Mouse (Mus musculus) midbrain, embryonic 10.5 days (tissue): ENCODE data around the gene Foxo6. TPM values are rescaled to one million over a fixed set of nuclear protein-coding genes. Genes with fewer than 3 reads are reported as not detected.

ENCODE experiments used
- DNase-seq: peaks from one replicate; pipeline ENCODE4 v3.0.0-alpha.2; 2017; ENCODE audit warnings: low spot score
- H3K27ac ChIP-seq: fragments of 300-500 bp; sonication (generic); replicated peaks from 2 replicates; pipeline ENCODE4 v1.5.1; 2016; ENCODE audit warnings: mild to moderate bottlenecking
- H3K27me3 ChIP-seq: fragments of 300-500 bp; sonication (generic); 2 replicates; pipeline ENCODE4 v1.6.1; 2016; ENCODE audit warnings: low read depth, mild to moderate bottlenecking; ENCODE audit not compliant: poor library complexity, severe bottlenecking
- H3K36me3 ChIP-seq: fragments of 300-500 bp; sonication (generic); 2 replicates; pipeline ENCODE4 v1.6.1; 2016; ENCODE audit warnings: mild to moderate bottlenecking, moderate library complexity
- H3K4me1 ChIP-seq: fragments of 300-500 bp; sonication (generic); 2 replicates; pipeline ENCODE4 v1.6.1; 2016
- H3K4me3 ChIP-seq: fragments of 300-500 bp; sonication (generic); 2 replicates; pipeline ENCODE4 v1.5.1; 2016; ENCODE audit warnings: mild to moderate bottlenecking, moderate library complexity
- H3K9me3 ChIP-seq: fragments of 300-500 bp; sonication (generic); replicated peaks from 2 replicates; pipeline ENCODE4 v1.6.1; 2016; ENCODE audit warnings: mild to moderate bottlenecking
- WGBS: fragments of 180-500 bp; shearing (Covaris S2); methylation state at CpG from one replicate; pipeline ENCODE4 v1.1.7; 2016; 5-methylcytosine and 5-hydroxymethylcytosine counted together
- polyA plus RNA-seq: library from polyadenylated mRNA; unstranded; fragments of >200 nt; fragmentation: Nextera tagmentation; extraction: Ambion mirVana; gene quantifications from 2 replicates; pipeline ENCODE4 v1.2.1, GENCODE M21; 2016

Gene Foxo6
- polyA plus RNA-seq, 1 experiment from 2014 or later = 0.07 TPM

DNA sequence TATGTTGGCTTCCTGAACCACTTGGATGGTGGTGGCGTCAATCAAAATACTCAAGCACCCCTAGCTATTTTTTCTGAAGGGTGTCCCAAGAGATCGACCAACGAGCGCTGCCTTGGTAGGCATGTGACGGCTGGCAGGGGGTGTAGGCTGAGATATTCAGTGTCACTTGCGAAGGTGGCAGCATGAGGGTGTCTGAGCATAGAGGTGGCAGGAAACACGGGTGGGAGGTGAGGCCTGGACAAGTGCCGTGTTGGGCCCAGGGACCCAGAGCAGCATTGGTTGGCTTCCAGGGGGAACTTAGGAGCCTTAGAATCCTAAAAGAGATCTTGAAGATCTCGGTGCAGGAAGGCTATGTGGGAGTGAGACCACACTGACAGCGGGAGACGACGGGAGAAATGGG is 6.7 kb downstream of the Foxo6 start:
- H3K4me3 ChIP-seq = no peak overlapping the region
- peaks cover 48% of the 10 kb centered on the region for H3K4me1 ChIP-seq
- 82% methylated on average over 12 of the region's 12 CpGs for WGBS
- H3K27ac ChIP-seq = no peak overlapping the region
- H3K36me3 ChIP-seq = no peaks in the 10 kb centered on the region
- DNase-seq = no peak
- H3K27me3 ChIP-seq = peaks cover 100% of the 10 kb centered on the region
- H3K9me3 ChIP-seq = no peaks in the 10 kb centered on the region

GRCm38 (mm10) chr4:120277255-120277928 is 9.8 kb downstream of the Foxo6 start:
- Histone ChIP-seq H3K27me3 (peaks cover 99% of the 10 kb centered on the region), H3K9me3 (no peaks in the 10 kb centered on the region), H3K27ac (0 out of 2 replicates have a peak overlapping the region, but pooled peaks have one; percentile 28), H3K4me1 (peaks cover 30% of the 10 kb centered on the region), H3K4me3 (no peak overlapping the region), H3K36me3 (no peaks in the 10 kb centered on the region)
- 52% methylated on average over 4 of the region's 4 CpGs for WGBS
- no peak for DNase-seq

DNA sequence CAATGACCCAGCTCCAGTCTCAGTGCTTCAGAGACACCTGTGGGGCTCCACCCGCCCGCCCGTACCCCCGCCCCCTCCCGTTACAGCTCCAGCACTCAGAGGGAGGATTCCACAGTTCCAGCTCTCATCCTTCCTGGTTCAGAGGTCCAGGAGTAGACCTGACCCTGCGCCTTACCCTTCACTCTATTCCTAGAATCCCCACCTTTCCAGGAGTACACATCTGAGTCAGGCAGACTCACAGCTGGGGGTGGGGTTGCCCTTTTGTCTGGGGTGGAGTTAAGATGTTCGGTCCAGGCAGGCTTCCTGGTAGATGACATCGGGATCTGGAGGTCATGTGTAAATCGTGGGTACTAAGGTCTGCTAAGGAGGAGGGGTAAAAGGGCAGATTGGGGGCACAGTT is 11.7 kb downstream of the Foxo6 start:
- H3K27me3 ChIP-seq = peaks cover 99% of the 10 kb centered on the region
- no peaks in the 10 kb centered on the region for H3K36me3 ChIP-seq
- H3K4me3 ChIP-seq = no peak overlapping the region
- DNase-seq = no peak
- H3K9me3 ChIP-seq = no peaks in the 10 kb centered on the region
- 79% methylated on average over 9 of the region's 9 CpGs for WGBS
- H3K4me1 ChIP-seq = peaks cover 25% of the 10 kb centered on the region
- H3K27ac ChIP-seq = no peak overlapping the region

GRCm38 (mm10) chr4:120273594-120273993 is 13.6 kb downstream of the Foxo6 start:
- H3K4me1 ChIP-seq = peaks cover 25% of the 10 kb centered on the region
- no peaks in the 10 kb centered on the region for H3K9me3 ChIP-seq
- WGBS = 72% methylated on average over 7 of the region's 7 CpGs
- no peak overlapping the region for H3K27ac ChIP-seq
- no peak for DNase-seq
- peaks cover 99% of the 10 kb centered on the region for H3K27me3 ChIP-seq
- H3K36me3 ChIP-seq = no peaks in the 10 kb centered on the region
- no peak overlapping the region for H3K4me3 ChIP-seq

DNA sequence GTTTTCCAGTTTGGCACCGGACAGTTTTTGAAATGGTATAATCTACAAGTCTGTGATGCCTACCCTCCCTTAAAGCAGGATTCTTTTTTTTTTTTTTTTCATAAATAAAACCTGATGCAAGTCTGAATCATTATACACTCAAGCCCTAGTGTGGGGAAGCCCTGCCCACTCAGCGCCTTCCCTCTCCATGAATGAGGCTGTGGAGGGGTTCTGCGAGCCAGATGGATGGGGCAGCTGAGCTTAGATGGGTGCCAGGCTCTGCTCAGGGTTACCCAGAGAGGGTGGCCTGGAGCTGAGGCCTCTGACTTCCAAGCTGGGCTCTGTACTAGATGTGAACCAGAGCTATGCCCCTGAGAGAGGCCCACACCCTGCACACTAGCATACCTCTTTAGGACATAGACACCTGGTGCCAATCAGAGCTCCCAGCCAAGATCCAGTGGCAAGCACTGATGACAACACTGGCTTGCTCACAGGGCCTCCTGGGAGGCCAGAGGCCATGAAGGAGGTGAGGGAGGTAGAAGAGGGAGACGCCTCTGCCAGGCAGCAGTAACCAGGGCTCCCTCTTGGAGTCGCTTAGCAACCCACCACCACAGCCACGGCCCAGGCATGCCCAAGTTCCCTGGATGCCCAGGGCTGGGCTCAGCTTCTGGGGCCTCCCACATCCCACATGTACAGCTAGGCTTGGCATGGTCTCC is 15.1 kb downstream of the Foxo6 start:
- Histone ChIP-seq H3K4me1 (peaks cover 30% of the 10 kb centered on the region), H3K9me3 (no peaks in the 10 kb centered on the region), H3K4me3 (no peak overlapping the region), H3K27ac (no peak overlapping the region), H3K27me3 (peaks cover 99% of the 10 kb centered on the region), H3K36me3 (no peaks in the 10 kb centered on the region)
- no peak for DNase-seq
- 75% methylated on average over 6 of the region's 6 CpGs for WGBS

GRCm38 (mm10) chr4:120271208-120271607 is 15.9 kb downstream of the Foxo6 start:
- DNase-seq = no peak
- Histone ChIP-seq H3K4me1 (peaks cover 29% of the 10 kb centered on the region), H3K36me3 (no peaks in the 10 kb centered on the region), H3K27ac (no peak overlapping the region), H3K4me3 (no peak overlapping the region), H3K9me3 (no peaks in the 10 kb centered on the region), H3K27me3 (peaks cover 99% of the 10 kb centered on the region)
- WGBS = 60% methylated on average over 8 of the region's 8 CpGs

GRCm38 (mm10) chr4:120270937-120271199 is 16.3 kb downstream of the Foxo6 start:
- 27% methylated on average over 4 of the region's 4 CpGs for WGBS
- no peaks in the 10 kb centered on the region for H3K9me3 ChIP-seq
- H3K27me3 ChIP-seq = peaks cover 99% of the 10 kb centered on the region
- no peak overlapping the region for H3K4me3 ChIP-seq
- no peak overlapping the region for H3K27ac ChIP-seq
- H3K4me1 ChIP-seq = peaks cover 29% of the 10 kb centered on the region
- no peaks in the 10 kb centered on the region for H3K36me3 ChIP-seq
- DNase-seq = no peak

DNA sequence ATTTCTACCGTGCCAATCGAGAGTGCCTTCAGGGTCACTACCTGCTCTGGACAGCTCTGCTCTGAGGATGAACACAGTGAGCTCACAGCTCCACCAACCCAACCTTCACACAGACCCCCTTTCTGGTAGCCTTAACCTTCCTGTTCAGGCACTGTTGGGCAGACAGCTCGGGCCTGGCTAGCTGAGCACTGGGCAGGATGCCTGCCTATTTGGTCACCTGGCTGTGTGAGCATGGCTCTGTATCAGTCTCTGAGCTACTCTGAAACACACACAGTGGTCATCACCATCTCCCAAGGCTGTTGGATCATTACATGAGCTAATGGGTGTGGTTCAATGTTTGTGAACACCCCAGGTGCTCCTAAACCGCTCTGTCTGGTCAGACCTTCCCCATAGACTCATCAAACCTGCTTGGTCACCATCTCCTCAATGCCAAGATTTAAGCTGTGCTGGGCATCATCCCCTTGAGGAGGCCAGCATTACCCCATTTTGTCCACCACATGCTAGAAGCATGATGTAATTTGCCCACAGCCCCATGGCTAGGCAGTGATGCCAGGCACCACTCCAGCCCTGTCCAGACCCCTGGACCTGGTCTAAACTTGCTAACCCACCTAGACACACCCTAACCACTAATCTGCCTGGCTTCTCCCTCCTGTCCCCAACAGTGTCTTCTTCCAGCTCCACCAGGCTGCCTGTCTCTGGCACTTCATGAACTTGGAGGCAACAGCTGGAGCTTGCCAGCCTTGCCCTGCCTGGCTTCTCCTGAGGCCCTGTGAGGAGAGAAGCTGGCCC is 16.8 kb downstream of the Foxo6 start:
- no peak overlapping the region for H3K27ac ChIP-seq
- DNase-seq = no peak
- peaks cover 29% of the 10 kb centered on the region for H3K4me1 ChIP-seq
- H3K27me3 ChIP-seq = peaks cover 99% of the 10 kb centered on the region
- no peak overlapping the region for H3K4me3 ChIP-seq
- no peaks in the 10 kb centered on the region for H3K9me3 ChIP-seq
- 64% methylated on average over 4 of the region's 4 CpGs for WGBS
- no peaks in the 10 kb centered on the region for H3K36me3 ChIP-seq

GRCm38 (mm10) chr4:120269426-120269825 is 17.7 kb downstream of the Foxo6 start:
- no peak overlapping the region for H3K27ac ChIP-seq
- no peaks in the 10 kb centered on the region for H3K36me3 ChIP-seq
- 20% methylated on average over 9 of the region's 9 CpGs for WGBS
- no peak for DNase-seq
- H3K9me3 ChIP-seq = no peaks in the 10 kb centered on the region
- peaks cover 29% of the 10 kb centered on the region for H3K4me1 ChIP-seq
- H3K27me3 ChIP-seq = peaks cover 99% of the 10 kb centered on the region
- no peak overlapping the region for H3K4me3 ChIP-seq

GRCm38 (mm10) chr4:120268214-120269061 is 18.7 kb downstream of the Foxo6 start:
- WGBS = 4% methylated on average over 106 of the region's 112 CpGs
- DNase-seq = peak; percentile 57

GRCm38 (mm10) chr4:120267683-120268082 is 19.5 kb downstream of the Foxo6 start:
- DNase-seq = no peak
- H3K27me3 ChIP-seq = peaks cover 100% of the 10 kb centered on the region
- H3K4me1 ChIP-seq = peaks cover 44% of the 10 kb centered on the region
- H3K4me3 ChIP-seq = peak overlapping the region; percentile 52
- no peak overlapping the region for H3K27ac ChIP-seq
- H3K36me3 ChIP-seq = no peaks in the 10 kb centered on the region
- no peaks in the 10 kb centered on the region for H3K9me3 ChIP-seq
- WGBS = 3% methylated on average over 25 of the region's 25 CpGs

More at GRCm38 (mm10) chr4:120268214-120269061, 18.7 kb downstream of the Foxo6 start:
- Histone ChIP-seq H3K4me1 (peaks cover 36% of the 10 kb centered on the region), H3K27ac (peak overlapping the region; percentile 49), H3K4me3 (peak overlapping the region; percentile 52), H3K36me3 (no peaks in the 10 kb centered on the region), H3K27me3 (peaks cover 99% of the 10 kb centered on the region), H3K9me3 (no peaks in the 10 kb centered on the region)

DNA sequence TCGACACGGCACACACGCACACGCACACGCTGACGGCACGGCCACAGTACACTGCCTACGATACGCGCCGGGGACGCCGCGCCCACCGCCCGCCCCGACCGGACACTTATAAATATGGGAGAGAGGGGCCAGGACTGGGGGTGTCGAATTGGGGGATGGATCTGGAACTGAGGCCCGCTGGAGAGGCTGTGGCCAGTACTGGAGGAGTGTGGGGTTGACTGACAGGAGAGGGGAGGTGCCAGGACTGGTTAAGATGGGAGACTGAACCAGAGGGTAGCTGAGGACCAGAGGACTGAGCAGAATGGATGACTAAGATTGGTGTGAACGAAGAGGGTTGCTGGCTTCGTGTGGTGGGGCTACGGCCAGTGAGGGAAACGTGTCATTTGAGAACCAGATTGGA is 20.0 kb downstream of the Foxo6 start:
- 15% methylated on average over 24 of the region's 24 CpGs for WGBS
- peak overlapping the region; percentile 21; the same call in 1 of the 2 replicates for H3K4me3 ChIP-seq
- peaks cover 46% of the 10 kb centered on the region for H3K4me1 ChIP-seq
- DNase-seq = no peak
- H3K9me3 ChIP-seq = no peaks in the 10 kb centered on the region
- no peak overlapping the region for H3K27ac ChIP-seq
- H3K27me3 ChIP-seq = peaks cover 100% of the 10 kb centered on the region
- H3K36me3 ChIP-seq = no peaks in the 10 kb centered on the region
